Mouse (Mus musculus): Measurements from ENCODE around the gene Ammecr1. TPM values are rescaled to one million over a fixed set of nuclear protein-coding genes. Genes with fewer than 3 reads are reported as not detected.

The Ammecr1 gene
- total RNA-seq, 1 experiment, result 10.1 TPM

- no peak for DNase-seq (ENCODE audit: low read depth, low spot score)
- in situ Hi-C loops (cut with MboI; ENCODE audit: low sequenced_read_pairs in 2 of 2, unreplicated experiment in 2 of 2), result no loop called here
- Histone ChIP-seq H3K9ac (ENCODE audit: insufficient read depth, low read depth, low read length, poor library complexity, severe bottlenecking) (no peak overlapping the region), H3K9me3 (ENCODE audit: control insufficient read depth, insufficient read depth, low read depth, low read length) (no peaks in the 10 kb centered on the region), H3K4me3 (ENCODE audit: insufficient read depth in 1 of 2, low read depth in 1 of 2, low read length in 2 of 2, poor library complexity in 1 of 2, severe bottlenecking in 1 of 2) (no peak overlapping the region), H3K27ac (ENCODE audit: insufficient read depth, low read depth, low read length, poor library complexity, severe bottlenecking) (no peak overlapping the region), H3K36me3 (ENCODE audit: control insufficient read depth, insufficient read depth, low read length, poor library complexity, severe bottlenecking) (no peaks in the 10 kb centered on the region), H3K4me1 (ENCODE audit: control insufficient read depth in 2 of 2, insufficient read depth in 2 of 2, low read length in 2 of 2, poor library complexity in 1 of 2) (no peaks in the 10 kb centered on the region)
- TF ChIP-seq MAFK (IDR thresholded peaks at IDR 0.05; ENCODE audit: insufficient read depth, low read depth, low read length) (no peak), CHD2 (IDR thresholded peaks at IDR 0.05; ENCODE audit: low read depth, low read length) (no peak), ZNF384 (IDR thresholded peaks at IDR 0.05; ENCODE audit: low read depth, low read length) (no peak), ZC3H11A (IDR thresholded peaks at IDR 0.05; ENCODE audit: borderline replicate concordance, low read depth, low read length) (no peak)
Measured at GRCm38 (mm10) chrX:142903854-142904253, 62.7 kb downstream of the Ammecr1 start.

- in situ Hi-C loops (cut with MboI; ENCODE audit: low sequenced_read_pairs in 2 of 2, unreplicated experiment in 2 of 2), result no loop called here
- DNase-seq (ENCODE audit: low read depth, low spot score), result no peak
- no peaks in the 10 kb centered on the region for H3K36me3 ChIP-seq (ENCODE audit: control insufficient read depth, insufficient read depth, low read length, poor library complexity, severe bottlenecking)
- no peaks in the 10 kb centered on the region for H3K4me1 ChIP-seq (ENCODE audit: control insufficient read depth in 2 of 2, insufficient read depth in 2 of 2, low read length in 2 of 2, poor library complexity in 1 of 2)
- no peak overlapping the region for H3K27ac ChIP-seq (ENCODE audit: insufficient read depth, low read depth, low read length, poor library complexity, severe bottlenecking)
- H3K9me3 ChIP-seq (ENCODE audit: control insufficient read depth, insufficient read depth, low read depth, low read length), result no peaks in the 10 kb centered on the region
- H3K4me3 ChIP-seq (ENCODE audit: insufficient read depth in 1 of 2, low read depth in 1 of 2, low read length in 2 of 2, poor library complexity in 1 of 2, severe bottlenecking in 1 of 2), result no peak overlapping the region
- no peak for TF ChIP-seq ZNF384 (IDR thresholded peaks at IDR 0.05; ENCODE audit: low read depth, low read length)
- TF ChIP-seq HCFC1 (IDR thresholded peaks at IDR 0.05; ENCODE audit: borderline replicate concordance, insufficient read depth, low read length), result no peak
- TF ChIP-seq CHD2 (IDR thresholded peaks at IDR 0.05; ENCODE audit: low read depth, low read length), result no peak
- no peak for TF ChIP-seq MAFK (IDR thresholded peaks at IDR 0.05; ENCODE audit: insufficient read depth, low read depth, low read length)
- TF ChIP-seq ZC3H11A (IDR thresholded peaks at IDR 0.05; ENCODE audit: borderline replicate concordance, low read depth, low read length), result no peak
- H3K9ac ChIP-seq (ENCODE audit: insufficient read depth, low read depth, low read length, poor library complexity, severe bottlenecking), result no peak overlapping the region
Measured at GRCm38 (mm10) chrX:142902599-142902998, 63.9 kb downstream of the Ammecr1 start.

- Histone ChIP-seq H3K4me3 (ENCODE audit: insufficient read depth in 1 of 2, low read depth in 1 of 2, low read length in 2 of 2, poor library complexity in 1 of 2, severe bottlenecking in 1 of 2) (no peak overlapping the region), H3K36me3 (ENCODE audit: control insufficient read depth, insufficient read depth, low read length, poor library complexity, severe bottlenecking) (no peaks in the 10 kb centered on the region), H3K4me1 (ENCODE audit: control insufficient read depth in 2 of 2, insufficient read depth in 2 of 2, low read length in 2 of 2, poor library complexity in 1 of 2) (no peaks in the 10 kb centered on the region), H3K27ac (ENCODE audit: insufficient read depth, low read depth, low read length, poor library complexity, severe bottlenecking) (no peak overlapping the region), H3K9me3 (ENCODE audit: control insufficient read depth, insufficient read depth, low read depth, low read length) (no peaks in the 10 kb centered on the region), H3K9ac (ENCODE audit: insufficient read depth, low read depth, low read length, poor library complexity, severe bottlenecking) (no peak overlapping the region)
- in situ Hi-C loops (cut with MboI; ENCODE audit: low sequenced_read_pairs in 2 of 2, unreplicated experiment in 2 of 2), result no loop called here
- TF ChIP-seq MAFK (IDR thresholded peaks at IDR 0.05; ENCODE audit: insufficient read depth, low read depth, low read length) (no peak), HCFC1 (IDR thresholded peaks at IDR 0.05; ENCODE audit: borderline replicate concordance, insufficient read depth, low read length) (no peak), ZC3H11A (IDR thresholded peaks at IDR 0.05; ENCODE audit: borderline replicate concordance, low read depth, low read length) (no peak), CHD2 (IDR thresholded peaks at IDR 0.05; ENCODE audit: low read depth, low read length) (no peak), ZNF384 (IDR thresholded peaks at IDR 0.05; ENCODE audit: low read depth, low read length) (no peak)
- no peak for DNase-seq (ENCODE audit: low read depth, low spot score)
Measured at GRCm38 (mm10) chrX:142901915-142902314, 64.6 kb downstream of the Ammecr1 start.

- no peaks in the 10 kb centered on the region for H3K36me3 ChIP-seq (ENCODE audit: control insufficient read depth, insufficient read depth, low read length, poor library complexity, severe bottlenecking)
- H3K4me3 ChIP-seq (ENCODE audit: insufficient read depth in 1 of 2, low read depth in 1 of 2, low read length in 2 of 2, poor library complexity in 1 of 2, severe bottlenecking in 1 of 2), result no peak overlapping the region
- DNase-seq (ENCODE audit: low read depth, low spot score), result no peak
- H3K9ac ChIP-seq (ENCODE audit: insufficient read depth, low read depth, low read length, poor library complexity, severe bottlenecking), result no peak overlapping the region
- no peaks in the 10 kb centered on the region for H3K4me1 ChIP-seq (ENCODE audit: control insufficient read depth in 2 of 2, insufficient read depth in 2 of 2, low read length in 2 of 2, poor library complexity in 1 of 2)
- no peak for TF ChIP-seq CHD2 (IDR thresholded peaks at IDR 0.05; ENCODE audit: low read depth, low read length)
- H3K9me3 ChIP-seq (ENCODE audit: control insufficient read depth, insufficient read depth, low read depth, low read length), result no peaks in the 10 kb centered on the region
- in situ Hi-C loops (cut with MboI; ENCODE audit: low sequenced_read_pairs in 2 of 2, unreplicated experiment in 2 of 2), result no loop called here
- H3K27ac ChIP-seq (ENCODE audit: insufficient read depth, low read depth, low read length, poor library complexity, severe bottlenecking), result no peak overlapping the region
Measured at GRCm38 (mm10) chrX:142898295-142898887, 68.1 kb downstream of the Ammecr1 start.

DNA sequence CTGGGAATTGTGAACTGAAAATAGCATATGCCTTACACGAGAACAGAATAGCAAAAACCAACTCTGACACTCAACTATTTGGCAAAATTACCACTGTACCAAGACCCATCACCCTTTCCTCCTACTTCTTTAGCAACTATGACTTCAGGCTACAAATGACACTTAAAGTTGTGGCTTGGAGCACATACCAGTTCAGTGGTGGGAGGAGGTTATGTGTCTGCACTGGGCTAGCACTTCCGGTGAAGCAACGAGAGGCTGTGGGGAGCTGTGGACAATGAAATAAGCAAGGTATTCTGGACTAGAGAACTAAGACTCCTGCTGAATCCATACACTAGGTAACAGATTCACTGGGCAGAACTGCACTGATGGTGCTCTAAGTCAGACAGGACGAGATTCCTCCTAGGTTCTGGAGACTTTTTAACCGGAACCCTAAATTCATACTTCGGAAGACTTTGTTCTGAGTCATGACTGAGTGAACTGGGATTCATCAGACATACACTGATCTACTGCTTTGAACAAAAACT, 69.0 kb downstream of the Ammecr1 start:
- no peaks in the 10 kb centered on the region for H3K4me1 ChIP-seq (ENCODE audit: control insufficient read depth in 2 of 2, insufficient read depth in 2 of 2, low read length in 2 of 2, poor library complexity in 1 of 2)
- TF ChIP-seq MAFK (IDR thresholded peaks at IDR 0.05; ENCODE audit: insufficient read depth, low read depth, low read length), result no peak
- TF ChIP-seq HCFC1 (IDR thresholded peaks at IDR 0.05; ENCODE audit: borderline replicate concordance, insufficient read depth, low read length), result no peak
- TF ChIP-seq ZC3H11A (IDR thresholded peaks at IDR 0.05; ENCODE audit: borderline replicate concordance, low read depth, low read length), result no peak
- no peak for TF ChIP-seq ZNF384 (IDR thresholded peaks at IDR 0.05; ENCODE audit: low read depth, low read length)
- TF ChIP-seq CHD2 (IDR thresholded peaks at IDR 0.05; ENCODE audit: low read depth, low read length), result no peak
- in situ Hi-C loops (cut with MboI; ENCODE audit: low sequenced_read_pairs in 2 of 2, unreplicated experiment in 2 of 2), result no loop called here

More for the DNA sequence above, 69.0 kb downstream of the Ammecr1 start:
- no peak for DNase-seq (ENCODE audit: low read depth, low spot score)
- Histone ChIP-seq H3K9ac (ENCODE audit: insufficient read depth, low read depth, low read length, poor library complexity, severe bottlenecking) (no peak overlapping the region), H3K9me3 (ENCODE audit: control insufficient read depth, insufficient read depth, low read depth, low read length) (no peaks in the 10 kb centered on the region), H3K36me3 (ENCODE audit: control insufficient read depth, insufficient read depth, low read length, poor library complexity, severe bottlenecking) (no peaks in the 10 kb centered on the region), H3K27ac (ENCODE audit: insufficient read depth, low read depth, low read length, poor library complexity, severe bottlenecking) (no peak overlapping the region), H3K4me3 (ENCODE audit: insufficient read depth in 1 of 2, low read depth in 1 of 2, low read length in 2 of 2, poor library complexity in 1 of 2, severe bottlenecking in 1 of 2) (no peak overlapping the region)

All from ES-E14 (cell line).